Mouse (Mus musculus): ENCODE results near the gene Glul.

DNA sequence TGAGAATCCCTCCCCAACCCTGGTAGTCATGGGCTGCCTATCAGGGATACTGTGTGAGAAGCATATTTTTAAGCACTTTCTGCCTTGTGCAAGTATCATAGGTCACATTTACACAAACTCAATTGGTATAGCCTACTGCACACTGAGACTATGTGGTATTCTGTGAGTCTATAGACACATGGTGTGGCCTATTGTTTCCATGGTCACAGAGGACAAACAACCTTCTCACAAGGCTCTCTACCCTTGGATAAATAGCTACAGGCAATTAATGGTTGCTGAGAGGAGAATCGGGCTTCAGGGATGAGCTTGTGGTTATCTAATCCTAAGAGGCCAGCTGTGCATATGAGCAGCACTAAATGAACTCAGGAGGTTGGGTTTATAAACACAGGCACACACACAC is 58.1 kb downstream of the Glul start:
- TF ChIP-seq CTCF (IDR thresholded peaks at IDR 0.05; ENCODE audit: borderline replicate concordance, extremely low read depth, insufficient read depth, insufficient read length) (no peak), POLR2A (IDR thresholded peaks at IDR 0.05; ENCODE audit: borderline replicate concordance, extremely low read depth, insufficient read depth, insufficient read length, poor library complexity, severe bottlenecking) (no peak)
